Mouse (Mus musculus) neural tube, embryonic 12.5 days (tissue): Measurements from ENCODE around the gene Pcsk6. TPM values are rescaled to one million over a fixed set of nuclear protein-coding genes. Genes with fewer than 3 reads are reported as not detected.
"Not testable (repeated sequence)": the region's sequence is repeated elsewhere in the genome, so short reads cannot be mapped to it uniquely, and the experiment has no call there.

ENCODE experiments used
- ATAC-seq: fragments of 200-750 bp; cut with Nextera tagmentation; 2 replicates; pipeline ENCODE4 v1.8.0; 2017; ENCODE audit warnings: low read depth, mild to moderate bottlenecking, moderate TSS enrichment, moderate library complexity; ENCODE audit not compliant: low FRiP score
- H3K27ac ChIP-seq: fragments of 300-500 bp; sonication (generic); 2 replicates; pipeline ENCODE4 v1.5.1; 2016
- H3K27me3 ChIP-seq: fragments of 300-500 bp; sonication (generic); replicated peaks from 2 replicates; pipeline ENCODE4 v1.6.1; 2016; ENCODE audit warnings: mild to moderate bottlenecking
- H3K36me3 ChIP-seq: fragments of 300-500 bp; sonication (generic); 2 replicates; pipeline ENCODE4 v1.6.1; 2016; ENCODE audit warnings: mild to moderate bottlenecking
- H3K4me1 ChIP-seq: fragments of 300-500 bp; sonication (generic); 2 replicates; pipeline ENCODE4 v1.6.1; 2016
- H3K4me2 ChIP-seq: fragments of 300-500 bp; sonication (generic); replicated peaks from 2 replicates; pipeline ENCODE4 v1.6.1; 2016; ENCODE audit warnings: mild to moderate bottlenecking
- H3K4me3 ChIP-seq: fragments of 300-500 bp; sonication (generic); 2 replicates; pipeline ENCODE4 v1.5.1; 2016
- H3K9ac ChIP-seq: fragments of 300-500 bp; sonication (generic); 2 replicates; pipeline ENCODE4 v1.6.1; 2016; ENCODE audit warnings: mild to moderate bottlenecking
- H3K9me3 ChIP-seq: fragments of 300-500 bp; sonication (generic); 2 replicates; pipeline ENCODE4 v1.6.1; 2016; ENCODE audit warnings: mild to moderate bottlenecking
- WGBS: fragments of 180-500 bp; shearing (Covaris S2); methylation state at CpG from one replicate; pipeline ENCODE4 v1.1.7; 2016; 5-methylcytosine and 5-hydroxymethylcytosine counted together
- polyA plus RNA-seq: library from polyadenylated mRNA; unstranded; fragments of >200 nt; fragmentation: Nextera tagmentation; extraction: Ambion mirVana; gene quantifications from 2 replicates; pipeline ENCODE4 v1.2.1, GENCODE M21; 2016

Gene Pcsk6
- polyA plus RNA-seq = 1.5 and 1.8 TPM in 2 replicates

DNA sequence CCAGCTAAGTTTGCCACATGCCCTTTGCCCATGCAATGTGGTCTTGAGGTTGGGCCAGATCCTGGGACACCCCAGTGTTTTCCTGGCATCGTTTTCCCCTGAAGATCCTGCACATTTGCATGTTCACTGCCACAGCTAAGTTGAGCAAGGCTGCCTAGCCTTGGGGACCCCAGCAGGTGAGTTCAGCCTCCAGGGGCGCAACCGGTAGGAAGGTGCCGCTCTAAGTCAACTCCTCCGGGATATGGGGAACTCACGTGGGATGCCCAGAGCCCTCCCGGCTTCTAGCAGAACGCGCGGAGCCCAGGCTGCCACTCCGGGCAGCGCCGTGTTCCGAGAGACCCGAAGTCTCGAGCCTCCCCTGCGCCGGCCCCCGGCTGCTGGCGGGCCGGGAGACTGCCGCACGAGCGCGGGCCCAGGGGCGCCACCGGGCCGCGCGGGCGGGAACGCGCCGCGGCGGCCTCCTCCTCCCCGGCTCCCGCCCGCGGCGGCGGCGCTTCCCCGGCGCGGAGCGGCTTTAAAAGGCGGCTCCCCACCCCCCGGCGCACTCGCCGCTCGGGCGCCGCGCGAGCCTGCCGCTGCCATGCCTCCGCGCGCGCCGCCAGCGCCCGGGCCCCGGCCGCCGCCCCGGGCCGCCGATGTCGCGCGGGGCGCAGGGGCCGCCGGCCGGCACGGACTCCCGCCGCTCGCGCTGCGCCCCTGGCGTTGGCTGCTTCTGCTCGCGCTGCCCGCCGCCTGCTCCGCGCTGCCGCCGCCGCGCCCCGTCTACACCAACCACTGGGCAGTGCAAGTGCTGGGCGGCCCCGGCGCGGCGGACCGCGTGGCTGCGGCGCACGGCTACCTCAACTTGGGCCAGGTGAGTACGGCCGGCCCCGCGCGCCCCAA lies at the start of gene Pcsk6:
Gene Pcsk6 (plus strand): TSS at position 144 of the 882 bp plus-strand sequence.
- WGBS = under 1% methylated on average over 89 of the region's 111 CpGs
- Histone ChIP-seq H3K4me1 (peaks cover 13% of the 10 kb centered on the region), H3K27ac (no peak within 1 kb of the TSS), H3K9me3 (no peaks in the 10 kb centered on the region), H3K4me3 (peak within 1 kb of the TSS; percentile 61), H3K9ac (peak within 1 kb of the TSS; percentile 56), H3K27me3 (peaks cover 49% of the 10 kb centered on the region), H3K36me3 (no peaks in the 10 kb centered on the region), H3K4me2 (peak within 1 kb of the TSS; percentile 98)
- peak; percentile 71 for ATAC-seq

DNA sequence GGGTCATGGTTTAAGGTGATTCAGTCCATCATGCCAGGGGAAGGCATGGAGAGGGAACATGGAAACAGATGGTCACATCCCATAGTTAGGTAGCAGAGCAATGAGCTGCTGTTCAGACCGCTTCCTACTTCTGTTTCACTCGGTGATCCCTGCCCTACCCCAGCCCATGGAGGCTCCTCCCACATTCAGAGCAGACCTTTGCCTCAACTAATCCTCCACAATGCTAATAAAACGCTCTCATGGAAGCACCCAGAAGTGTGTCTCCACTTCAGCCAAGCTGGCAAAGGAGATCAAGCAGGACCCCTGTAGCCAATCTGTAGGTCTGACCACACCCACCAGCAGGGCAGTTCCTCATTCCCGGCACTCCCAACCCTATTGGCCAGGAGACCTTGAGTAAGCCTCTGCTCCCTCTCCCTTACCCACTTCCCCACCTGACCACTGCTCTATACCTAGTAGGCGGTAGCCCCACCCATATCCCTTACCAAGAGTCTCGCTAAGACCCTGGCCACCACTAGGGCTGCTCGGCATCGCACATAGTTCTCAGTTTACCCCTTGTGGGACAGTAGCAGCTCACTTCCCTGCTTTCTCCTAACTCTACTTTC lies 47.8 kb upstream of the Pcsk6 start:
- H3K4me3 ChIP-seq = no peak overlapping the region
- no peak for ATAC-seq
- no peaks in the 10 kb centered on the region for H3K4me1 ChIP-seq
- H3K27me3 ChIP-seq = no peaks in the 10 kb centered on the region
- no peak overlapping the region for H3K4me2 ChIP-seq
- H3K36me3 ChIP-seq = no peaks in the 10 kb centered on the region
- WGBS = 86% methylated on average over 8 of the region's 8 CpGs
- no peaks in the 10 kb centered on the region for H3K9me3 ChIP-seq
- no peak overlapping the region for H3K9ac ChIP-seq
- H3K27ac ChIP-seq = no peak overlapping the region

DNA sequence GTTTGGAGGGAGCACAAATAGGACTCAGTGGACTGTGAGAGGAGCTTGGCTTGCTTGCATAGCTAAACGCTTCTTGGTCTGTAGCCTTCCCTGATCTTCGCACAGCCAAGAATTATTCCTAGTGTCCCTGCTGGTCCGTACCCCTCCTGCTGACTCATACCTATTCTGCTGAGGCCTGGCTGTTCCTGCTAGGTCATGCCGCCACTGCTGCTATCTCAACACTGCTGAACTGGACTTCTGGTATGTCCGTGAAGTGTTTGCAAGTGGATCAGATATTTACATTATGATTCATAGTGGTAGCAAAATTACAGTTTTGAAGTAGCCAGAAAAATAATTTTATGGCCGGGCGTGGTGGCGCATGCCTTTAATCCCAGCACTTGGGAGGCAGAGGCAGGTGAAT lies 44.0 kb upstream of the Pcsk6 start:
- H3K9me3 ChIP-seq = no peaks in the 10 kb centered on the region
- H3K27ac ChIP-seq = no peak overlapping the region
- H3K9ac ChIP-seq = no peak overlapping the region
- 96% methylated on average over 8 of the region's 8 CpGs for WGBS
- H3K4me3 ChIP-seq = no peak overlapping the region
- no peak for ATAC-seq
- peaks cover 5% of the 10 kb centered on the region; the same call in 1 of the 2 replicates for H3K4me1 ChIP-seq
- H3K27me3 ChIP-seq = no peaks in the 10 kb centered on the region
- no peak overlapping the region for H3K4me2 ChIP-seq
- no peaks in the 10 kb centered on the region for H3K36me3 ChIP-seq

DNA sequence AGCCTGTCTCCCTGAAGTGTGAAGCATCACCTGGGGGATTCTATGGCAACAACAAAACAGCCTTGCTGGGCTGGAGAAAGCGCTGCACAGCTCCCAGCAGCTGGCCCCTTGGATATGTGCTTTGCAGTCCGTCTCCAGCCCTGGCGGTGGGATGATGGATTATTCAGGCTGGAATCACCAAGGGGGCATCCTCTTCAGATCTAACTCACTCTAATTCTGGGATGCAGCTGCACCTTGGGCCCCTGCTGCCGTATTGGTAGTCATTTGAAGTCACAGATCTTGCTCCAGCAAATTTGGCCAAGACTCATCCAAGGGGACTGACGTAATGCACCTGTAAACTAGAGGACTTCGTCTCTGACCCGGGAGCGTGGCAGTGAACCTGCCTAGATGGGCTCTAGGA lies 41.1 kb upstream of the Pcsk6 start:
- 31% methylated on average over 8 of the region's 8 CpGs for WGBS

DNA sequence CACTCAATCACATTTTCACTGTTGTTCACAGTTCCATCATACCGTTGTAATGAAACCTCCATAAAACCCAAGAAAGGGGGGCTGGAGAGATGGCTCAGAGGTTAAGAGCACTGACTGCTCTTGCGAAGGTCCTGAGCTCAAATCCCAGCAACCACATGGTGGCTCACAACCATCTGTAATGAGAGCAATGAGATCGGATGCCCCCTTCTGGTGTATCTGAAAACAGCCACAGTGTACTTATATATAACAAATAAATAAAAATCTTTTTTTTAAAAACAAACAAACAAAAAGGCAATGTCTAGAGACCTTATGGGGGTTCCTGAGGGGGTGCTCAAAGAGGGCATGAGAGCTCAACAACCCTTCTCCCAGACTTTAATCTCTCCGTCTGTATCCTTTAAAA lies 39.6 kb upstream of the Pcsk6 start:
- not testable (repeated sequence) for H3K27me3 ChIP-seq, H3K4me3 ChIP-seq, H3K9ac ChIP-seq, H3K36me3 ChIP-seq, H3K9me3 ChIP-seq, H3K27ac ChIP-seq, H3K4me1 ChIP-seq, ATAC-seq, H3K4me2 ChIP-seq
- 75% methylated on average over 4 of the region's 4 CpGs for WGBS

More for the DNA sequence above, 41.1 kb upstream of the Pcsk6 start:
- no peak overlapping the region for H3K4me2 ChIP-seq
- no peaks in the 10 kb centered on the region for H3K36me3 ChIP-seq
- H3K4me3 ChIP-seq = no peak overlapping the region
- no peak overlapping the region for H3K27ac ChIP-seq
- no peaks in the 10 kb centered on the region for H3K27me3 ChIP-seq
- H3K9me3 ChIP-seq = no peaks in the 10 kb centered on the region
- no peak overlapping the region for H3K9ac ChIP-seq
- H3K4me1 ChIP-seq = peaks cover 5% of the 10 kb centered on the region; the same call in 1 of the 2 replicates
- no peak for ATAC-seq

DNA sequence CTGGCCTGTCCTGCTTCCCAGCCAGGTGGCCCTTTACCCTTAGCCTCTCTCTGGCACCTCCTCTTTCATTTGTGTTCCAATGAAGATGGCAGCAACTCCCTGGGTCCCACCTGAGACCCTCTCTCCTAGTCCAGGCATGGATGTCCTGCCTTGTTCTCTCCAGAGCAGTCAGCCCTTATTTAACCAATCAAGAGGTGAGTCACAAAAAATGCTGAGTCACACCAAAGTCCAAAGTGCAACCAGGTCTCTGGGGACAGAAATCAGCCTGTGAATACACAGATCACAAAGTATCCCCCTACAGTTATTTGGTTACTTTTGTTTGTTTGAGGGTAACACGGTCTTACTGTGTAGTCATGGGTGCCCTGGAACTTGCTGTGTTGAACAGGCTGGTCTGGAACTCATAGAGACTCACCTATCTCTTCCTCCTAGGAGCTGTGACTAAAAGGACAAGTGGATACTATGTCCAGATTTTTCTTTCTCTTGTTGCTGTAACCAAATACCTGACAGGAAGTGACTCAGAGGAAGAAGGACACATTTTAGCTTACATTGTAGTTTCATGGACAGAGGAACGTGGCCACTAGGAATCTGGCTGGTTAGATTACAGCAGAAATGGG lies 38.9 kb upstream of the Pcsk6 start:
- Histone ChIP-seq H3K27ac (no peak overlapping the region), H3K4me1 (peaks cover 5% of the 10 kb centered on the region; the same call in 1 of the 2 replicates), H3K27me3 (no peaks in the 10 kb centered on the region), H3K36me3 (no peaks in the 10 kb centered on the region), H3K4me2 (no peak overlapping the region), H3K4me3 (no peak overlapping the region), H3K9ac (no peak overlapping the region), H3K9me3 (no peaks in the 10 kb centered on the region)
- ATAC-seq = no peak
- 92% methylated on average over 2 of the region's 2 CpGs for WGBS

DNA sequence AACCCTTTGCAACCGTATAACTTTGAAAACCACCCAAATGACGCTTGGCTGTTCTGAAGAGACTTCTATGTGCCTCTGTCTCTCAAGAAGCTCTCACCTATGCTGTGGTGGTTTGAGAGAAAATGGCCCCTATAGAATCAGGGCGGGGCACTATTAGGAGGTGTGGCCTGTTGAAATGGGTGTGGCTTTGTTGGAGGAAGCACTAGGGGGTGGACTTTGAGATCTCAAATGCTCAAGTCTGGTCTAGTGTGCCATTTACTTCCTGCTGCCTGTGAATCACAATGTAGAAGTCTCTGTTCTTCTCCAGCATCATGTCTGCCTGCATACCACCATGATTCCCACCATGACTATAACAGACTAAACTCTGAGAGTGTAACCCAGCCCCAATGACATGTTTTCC lies 21.8 kb upstream of the Pcsk6 start:
- Histone ChIP-seq H3K9ac (no peak overlapping the region), H3K4me3 (no peak overlapping the region), H3K27me3 (no peaks in the 10 kb centered on the region), H3K27ac (no peak overlapping the region), H3K4me1 (no peaks in the 10 kb centered on the region), H3K9me3 (peaks cover 12% of the 10 kb centered on the region), H3K36me3 (no peaks in the 10 kb centered on the region), H3K4me2 (no peak overlapping the region)
- ATAC-seq = no peak
- WGBS = 92% methylated on average over 3 of the region's 3 CpGs

DNA sequence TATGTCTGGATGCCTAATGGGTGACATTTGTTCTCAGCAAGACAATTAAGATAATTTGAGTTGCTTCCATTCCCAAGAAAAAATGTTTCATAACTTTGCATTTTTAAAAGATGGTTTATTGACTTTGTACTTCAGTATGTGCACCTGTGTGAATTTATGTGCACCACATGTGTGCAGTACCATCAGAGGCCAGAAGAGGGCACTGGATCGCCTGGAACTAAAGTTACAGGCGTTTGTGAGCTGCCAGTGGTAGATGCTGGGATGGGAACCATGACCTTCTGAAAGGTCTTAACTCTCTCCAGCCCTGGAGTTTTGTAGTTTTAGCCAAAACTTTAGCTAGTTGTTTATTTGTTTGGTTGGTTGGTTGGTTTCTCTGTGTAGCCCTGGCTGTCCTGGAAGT lies 18.3 kb upstream of the Pcsk6 start:
- H3K27ac ChIP-seq = no peak overlapping the region
- no peak overlapping the region for H3K4me2 ChIP-seq
- ATAC-seq = no peak
- peaks cover 16% of the 10 kb centered on the region for H3K9me3 ChIP-seq
- WGBS = 69% methylated on average over 2 of the region's 2 CpGs
- H3K9ac ChIP-seq = no peak overlapping the region
- no peak overlapping the region for H3K4me3 ChIP-seq
- H3K36me3 ChIP-seq = no peaks in the 10 kb centered on the region
- H3K4me1 ChIP-seq = no peaks in the 10 kb centered on the region
- H3K27me3 ChIP-seq = no peaks in the 10 kb centered on the region

DNA sequence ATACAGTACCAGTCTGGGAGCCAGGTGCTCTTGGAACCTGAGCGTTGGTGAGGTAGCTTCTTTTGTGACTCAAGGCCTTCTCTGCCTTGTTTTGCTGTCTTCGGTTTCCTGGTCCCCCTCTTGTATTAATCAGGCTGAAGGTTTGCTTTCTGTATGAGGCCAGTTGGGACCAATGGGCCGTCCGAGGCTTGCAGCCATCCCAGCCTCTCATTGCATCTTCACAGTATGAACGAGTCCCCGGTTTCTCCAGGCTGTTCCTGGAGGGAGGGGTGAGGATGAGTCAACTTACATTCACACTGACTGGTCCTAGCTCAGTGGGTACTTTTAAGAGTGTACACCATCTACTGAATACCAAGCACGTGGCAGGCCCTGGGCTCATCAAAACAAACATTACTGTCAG lies 553 bp upstream of the Pcsk6 start:
- H3K4me2 ChIP-seq = no peak overlapping the region
- no peak overlapping the region for H3K4me3 ChIP-seq
- no peaks in the 10 kb centered on the region for H3K9me3 ChIP-seq
- no peaks in the 10 kb centered on the region for H3K36me3 ChIP-seq
- no peak overlapping the region for H3K27ac ChIP-seq
- H3K4me1 ChIP-seq = peaks cover 13% of the 10 kb centered on the region
- no peak for ATAC-seq
- no peak overlapping the region for H3K9ac ChIP-seq
- WGBS = 57% methylated on average over 7 of the region's 7 CpGs
- peaks cover 50% of the 10 kb centered on the region for H3K27me3 ChIP-seq

DNA sequence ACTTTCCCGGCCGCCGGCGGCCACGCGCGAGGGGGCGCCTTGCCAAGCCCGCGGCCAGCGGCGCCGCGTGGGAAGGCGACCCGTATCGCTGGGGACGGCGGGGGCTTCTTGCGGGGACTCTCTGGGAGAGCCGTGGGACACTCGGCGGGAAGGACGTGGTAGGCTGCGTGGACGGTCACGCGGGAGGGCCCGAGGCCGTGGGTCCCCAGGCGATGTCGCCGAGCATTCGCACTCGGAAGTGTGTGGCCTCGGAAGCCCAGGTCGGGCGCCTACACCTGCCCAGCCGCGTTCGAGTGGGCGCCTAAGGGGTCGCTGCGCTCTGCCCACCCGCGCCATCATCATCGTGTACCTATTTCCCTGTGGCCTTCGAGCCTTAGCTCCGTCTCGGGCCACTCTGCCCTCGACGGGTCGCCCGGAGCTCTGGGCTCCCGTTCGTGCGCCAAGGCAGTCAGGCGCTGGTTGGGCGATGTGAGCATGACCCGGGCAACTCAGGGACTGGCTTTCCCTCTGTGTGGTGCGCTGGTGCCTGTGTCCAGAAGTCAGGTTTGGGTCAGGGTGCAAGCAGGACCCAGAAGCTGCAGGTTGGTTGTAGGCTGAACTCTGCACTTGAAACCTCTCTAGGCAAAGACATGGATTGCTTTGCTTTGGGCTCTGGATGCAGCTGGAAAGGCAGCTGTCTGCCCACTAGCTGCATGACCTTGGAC lies 1.1 kb downstream of the Pcsk6 start:
- peak overlapping the region; percentile 98 for H3K4me2 ChIP-seq
- H3K9ac ChIP-seq = peak overlapping the region; percentile 56
- peaks cover 49% of the 10 kb centered on the region for H3K27me3 ChIP-seq
- H3K27ac ChIP-seq = no peak overlapping the region
- peaks cover 13% of the 10 kb centered on the region for H3K4me1 ChIP-seq
- ATAC-seq = peak; percentile 48; the same call in 1 of the 2 replicates
- 3% methylated on average over 61 of the region's 61 CpGs for WGBS
- peak overlapping the region; percentile 61 for H3K4me3 ChIP-seq
- H3K9me3 ChIP-seq = no peaks in the 10 kb centered on the region
- H3K36me3 ChIP-seq = no peaks in the 10 kb centered on the region

DNA sequence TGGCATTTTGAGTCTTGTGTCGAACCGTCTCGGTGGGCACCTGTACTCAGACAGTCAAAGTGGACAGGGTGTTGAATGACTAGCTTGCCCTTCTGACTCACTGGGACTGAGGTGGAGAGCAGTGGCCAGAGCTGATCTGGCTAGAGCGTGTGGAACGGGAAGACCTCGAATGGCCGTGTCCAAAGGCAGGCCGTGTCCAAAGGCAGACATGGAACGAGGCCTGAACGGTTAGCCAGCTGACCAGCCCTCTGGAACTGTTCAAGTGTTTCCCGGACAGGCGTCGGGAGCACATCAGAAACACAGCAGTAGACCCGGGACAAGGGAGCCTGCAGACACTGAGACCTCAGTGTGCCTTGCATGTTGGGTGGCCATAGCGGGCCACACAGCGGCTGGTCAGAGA lies 7.6 kb downstream of the Pcsk6 start:
- ATAC-seq = no peak
- Histone ChIP-seq H3K27ac (no peak overlapping the region), H3K4me2 (no peak overlapping the region), H3K36me3 (no peaks in the 10 kb centered on the region), H3K4me3 (no peak overlapping the region), H3K9me3 (no peaks in the 10 kb centered on the region), H3K27me3 (peaks cover 12% of the 10 kb centered on the region), H3K9ac (no peak overlapping the region), H3K4me1 (peaks cover 18% of the 10 kb centered on the region)
- 79% methylated on average over 16 of the region's 16 CpGs for WGBS

DNA sequence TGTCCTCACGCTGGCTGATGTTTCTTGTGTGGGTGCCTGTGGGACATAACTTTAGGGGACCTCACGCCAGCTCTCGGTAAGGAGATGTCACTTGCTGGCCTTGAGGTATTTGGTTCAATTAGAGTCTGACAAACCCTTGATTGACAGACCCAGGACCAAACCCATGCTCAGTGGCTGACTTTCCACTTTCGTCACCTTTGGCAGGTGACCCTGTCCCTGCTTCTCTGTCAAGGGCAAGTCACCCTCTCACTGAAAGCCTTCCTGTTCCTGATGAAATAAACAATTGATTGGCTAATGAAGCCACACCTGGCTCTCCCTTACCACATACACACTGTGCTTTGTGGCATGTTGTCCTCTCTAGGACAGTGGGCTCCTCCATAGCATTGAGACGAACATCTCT lies 8.3 kb downstream of the Pcsk6 start:
- Histone ChIP-seq H3K9me3 (no peaks in the 10 kb centered on the region), H3K4me2 (no peak overlapping the region), H3K27me3 (peaks cover 6% of the 10 kb centered on the region; the same call in 1 of the 2 replicates), H3K4me1 (peaks cover 18% of the 10 kb centered on the region), H3K36me3 (no peaks in the 10 kb centered on the region), H3K4me3 (no peak overlapping the region), H3K27ac (no peak overlapping the region), H3K9ac (no peak overlapping the region)
- no peak for ATAC-seq
- WGBS = 91% methylated on average over 5 of the region's 5 CpGs
